Mouse (Mus musculus) right cerebral cortex, postnatal 14 days (tissue): ENCODE results near the gene Camk2d.

Experiments
- DNase-seq: peaks from one replicate; pipeline ENCODE4 v3.0.0; 2022

The Camk2d gene

DNA sequence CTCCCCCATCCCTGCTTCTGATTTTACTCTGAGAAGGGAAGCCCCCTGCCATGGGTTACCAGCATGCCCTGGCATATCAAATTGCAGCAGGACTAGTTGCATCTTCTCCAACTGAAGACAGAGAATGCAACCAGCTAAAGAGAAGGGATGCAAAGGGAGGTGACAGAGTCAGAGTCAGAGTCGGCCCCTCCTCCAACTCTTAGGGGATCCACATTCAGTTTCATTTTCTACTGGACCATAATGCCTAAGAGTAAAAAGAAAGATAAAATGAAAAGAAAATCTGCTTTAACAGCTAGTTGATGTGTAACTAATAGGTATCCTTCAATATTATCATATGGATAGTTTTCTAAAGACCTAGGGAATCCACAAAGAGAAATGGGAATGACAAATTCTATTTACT, 162.3 kb downstream of the Camk2d start:
- DNase-seq, result no peak

DNA sequence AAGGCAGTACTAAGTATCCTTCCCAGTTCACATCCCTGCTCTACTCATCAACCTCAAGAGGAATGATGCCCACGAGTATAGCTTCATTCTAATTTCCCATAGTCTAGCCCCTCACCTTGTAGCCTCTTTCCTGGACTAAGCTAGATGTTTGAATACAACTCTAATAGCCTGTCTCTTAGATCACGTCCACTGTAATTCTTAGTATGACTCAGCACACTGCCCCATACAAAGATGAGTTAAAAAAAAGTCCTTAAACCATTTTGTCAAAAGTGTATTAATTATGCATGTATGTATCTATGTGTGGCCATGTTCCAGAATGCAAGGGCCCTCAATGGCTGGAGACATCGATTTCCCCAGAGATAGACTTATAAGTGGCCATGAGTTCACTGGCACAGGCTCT, 164.5 kb downstream of the Camk2d start:
- DNase-seq, result no peak

DNA sequence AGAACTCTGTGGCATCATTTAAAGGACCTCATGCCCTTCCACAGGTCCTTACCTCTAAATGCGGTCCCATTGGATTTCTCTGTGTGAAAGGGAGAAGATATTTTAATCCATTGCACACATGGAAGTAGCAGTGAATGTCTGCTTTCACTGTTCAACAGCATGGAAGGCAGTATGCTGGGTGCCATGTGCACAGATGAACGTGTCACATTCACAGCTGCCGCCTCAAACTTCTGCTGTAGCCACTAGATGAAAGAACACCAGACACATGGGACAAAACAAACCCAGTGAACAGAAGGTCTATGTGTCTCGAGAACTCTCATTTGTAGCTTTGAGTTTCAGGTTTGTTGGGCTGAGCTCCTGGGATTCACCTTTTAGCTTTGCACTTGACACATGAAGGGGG, 168.6 kb downstream of the Camk2d start:
- no peak for DNase-seq

DNA sequence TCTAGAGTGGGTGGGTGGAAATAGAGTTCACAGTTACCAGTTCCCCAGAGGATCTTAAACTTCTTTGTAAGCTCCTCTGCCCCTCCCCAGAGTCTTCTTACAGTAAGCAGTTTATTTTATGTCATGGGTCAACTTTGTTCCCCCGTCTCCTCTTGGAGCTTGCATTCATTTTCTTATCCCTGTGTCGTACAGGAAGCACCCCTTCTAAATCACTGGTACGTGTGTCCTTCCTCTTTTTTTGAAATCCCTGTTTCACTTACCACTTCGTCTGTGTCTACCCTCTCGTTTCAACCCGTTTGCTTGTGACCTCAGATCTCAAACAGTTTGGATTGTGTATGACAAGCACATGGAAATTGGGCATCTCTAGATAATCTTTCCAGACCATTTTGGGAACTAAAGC, 174.0 kb downstream of the Camk2d start:
- DNase-seq, result no peak

DNA sequence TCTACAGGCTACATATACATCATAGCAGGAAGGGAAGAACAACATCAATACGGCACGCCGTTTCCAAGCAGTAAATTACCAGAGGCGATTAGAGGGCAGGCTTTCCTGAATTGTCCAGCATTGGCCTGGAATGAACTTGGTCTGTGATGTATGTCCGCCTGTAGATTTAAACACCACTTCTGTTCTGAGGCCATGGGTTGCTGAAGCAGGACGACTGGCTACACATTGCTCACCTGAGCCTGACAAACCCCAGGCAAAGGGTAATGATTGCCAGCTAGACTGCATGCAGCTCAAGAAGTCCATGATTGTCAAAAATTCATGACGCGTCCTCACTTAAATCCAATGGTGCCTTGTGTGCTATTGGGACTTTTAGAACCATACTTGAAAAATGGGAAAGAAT, 174.9 kb downstream of the Camk2d start:
- no peak for DNase-seq

DNA sequence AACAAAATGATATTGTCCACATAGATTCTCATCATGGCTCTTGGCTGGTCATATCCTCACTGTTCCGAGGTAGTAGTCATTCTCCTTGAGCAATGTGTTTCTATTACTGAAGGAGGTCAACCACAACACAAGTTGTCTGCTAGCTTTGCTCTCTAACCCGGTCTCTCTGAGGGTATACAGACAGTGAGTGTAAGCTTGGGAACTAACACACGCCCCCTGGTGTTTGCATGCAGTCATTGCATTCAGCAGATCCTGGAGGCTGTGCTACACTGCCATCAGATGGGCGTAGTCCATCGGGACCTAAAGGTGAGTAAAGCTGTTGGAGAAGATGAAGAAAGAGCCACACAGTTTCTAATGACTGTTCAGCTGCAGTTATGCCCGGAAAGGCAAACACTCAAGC, 175.4 kb downstream of the Camk2d start:
- DNase-seq, result peak; percentile 33

DNA sequence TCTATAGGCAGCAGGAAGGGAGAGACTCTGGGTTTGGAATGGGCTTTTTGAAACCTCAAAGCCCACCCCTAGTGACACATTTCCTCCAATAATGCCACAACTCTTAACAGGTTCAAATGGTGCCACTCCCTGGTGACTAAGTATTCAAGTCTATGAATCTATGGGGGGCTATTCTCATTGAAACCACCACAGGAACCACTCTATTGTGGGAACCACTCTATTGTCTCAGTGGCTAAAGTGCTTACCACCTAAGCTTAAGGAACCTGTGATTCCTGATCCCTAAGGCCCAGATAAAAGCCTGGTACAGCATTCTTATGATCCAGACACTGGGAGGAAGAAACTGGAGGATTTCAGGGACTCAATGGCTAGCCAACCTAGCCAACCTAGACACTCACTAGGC, 179.9 kb downstream of the Camk2d start:
- DNase-seq, result no peak

DNA sequence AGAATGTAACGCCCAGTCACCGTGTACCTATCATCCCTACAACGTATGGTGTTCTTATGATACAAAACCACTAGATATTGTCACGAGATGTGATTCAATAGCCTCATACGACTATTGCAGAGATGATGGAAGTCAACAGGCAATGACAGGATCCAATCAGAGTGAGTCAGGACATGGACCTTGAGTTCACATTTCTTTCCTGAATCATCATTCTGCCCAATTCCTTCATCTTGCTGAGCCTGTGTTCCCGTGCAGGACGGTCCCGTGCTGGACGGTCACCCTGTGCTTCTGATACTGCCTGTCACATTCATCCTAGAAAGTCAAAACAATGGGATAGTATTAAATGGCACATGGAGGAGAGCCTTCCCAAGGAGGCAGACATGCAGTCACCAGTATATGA, 181.0 kb downstream of the Camk2d start:
- no peak for DNase-seq

DNA sequence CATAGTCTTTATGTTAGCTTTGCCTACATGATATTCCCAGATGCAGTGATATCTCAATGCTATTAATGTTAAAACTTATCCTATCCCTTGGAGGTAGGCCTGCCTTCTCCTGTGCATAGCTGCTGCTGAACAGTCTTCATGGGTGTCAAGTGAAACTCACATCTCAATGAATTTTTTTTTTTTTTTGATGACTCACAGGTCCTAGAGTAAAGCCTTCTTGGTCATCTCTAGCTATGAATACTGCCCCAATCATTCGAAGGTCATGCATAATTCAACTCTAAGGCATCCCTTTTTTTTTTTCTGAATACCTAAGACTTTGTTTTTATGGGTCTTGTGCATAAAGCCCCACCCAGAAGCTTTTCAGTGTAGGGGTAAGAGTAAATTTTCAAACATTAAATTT, 181.8 kb downstream of the Camk2d start:
- no peak for DNase-seq

DNA sequence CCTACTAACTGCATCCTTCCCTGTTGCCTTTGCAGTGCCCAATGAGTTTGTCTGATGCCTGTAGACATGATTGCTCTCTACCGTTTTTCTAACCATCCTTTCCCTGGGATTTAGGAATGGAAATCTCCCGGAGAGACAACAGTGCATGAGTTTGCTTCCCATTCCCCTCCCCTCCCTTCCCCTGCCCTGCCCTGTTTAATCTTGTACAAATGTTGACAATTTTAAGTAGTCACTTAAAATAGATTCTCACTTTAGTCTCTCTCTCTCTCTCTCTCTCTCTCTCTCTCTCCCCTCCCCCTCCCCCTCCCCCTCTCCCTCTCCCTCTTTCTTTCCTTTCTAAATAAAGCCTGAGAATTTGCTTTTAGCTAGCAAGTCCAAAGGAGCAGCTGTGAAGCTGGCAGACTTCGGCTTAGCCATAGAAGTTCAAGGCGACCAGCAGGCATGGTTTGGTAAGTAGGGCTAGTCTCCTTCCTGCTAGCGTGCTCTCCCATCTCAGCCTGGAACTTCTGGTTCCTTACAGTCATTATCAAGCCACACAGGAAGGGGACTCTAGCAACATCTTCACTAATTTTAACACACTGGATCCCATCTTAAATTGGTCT, 184.0 kb downstream of the Camk2d start:
- no peak for DNase-seq

DNA sequence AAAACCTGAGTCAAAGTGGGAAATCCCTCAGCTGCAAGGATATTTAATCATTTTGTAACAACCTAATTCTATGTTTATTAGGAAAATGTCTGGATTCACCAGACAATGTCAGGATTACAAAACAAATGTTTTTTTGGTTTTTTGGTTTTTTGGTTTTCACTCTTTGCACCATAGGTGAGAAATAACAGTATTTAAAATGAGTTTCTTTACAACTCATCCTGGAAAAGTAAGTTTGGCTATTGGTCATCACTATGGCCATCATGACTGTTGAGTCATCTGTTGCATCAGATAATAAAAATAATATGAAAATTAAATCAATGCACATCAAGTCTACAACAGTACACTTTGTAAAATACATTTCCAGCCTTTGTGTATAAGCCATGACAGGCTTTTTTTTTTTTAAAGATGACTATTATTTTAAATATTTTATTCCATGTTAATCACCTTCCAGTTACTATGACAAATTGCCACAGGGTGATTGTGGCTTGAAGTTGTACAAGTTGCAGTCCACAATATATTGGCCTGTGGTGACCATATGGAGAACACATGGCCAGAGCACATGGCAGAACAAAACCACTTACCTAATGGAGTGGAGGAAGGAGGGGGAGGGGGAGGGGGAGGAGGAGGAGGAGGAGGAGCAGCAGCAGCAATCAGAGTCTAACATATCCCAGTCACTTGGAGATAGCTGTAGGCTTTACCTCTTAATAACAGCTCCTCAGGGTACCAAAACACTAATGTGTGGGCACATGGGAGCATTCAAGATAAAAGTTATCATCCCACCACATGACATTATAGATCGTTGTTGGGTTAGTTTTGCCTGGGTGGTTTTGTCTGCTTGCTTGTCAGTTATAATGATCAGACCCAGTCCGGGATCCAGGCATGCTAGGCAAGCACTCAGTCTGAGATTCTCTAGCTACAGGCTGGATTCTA, 197.2 kb downstream of the Camk2d start:
- no peak for DNase-seq

DNA sequence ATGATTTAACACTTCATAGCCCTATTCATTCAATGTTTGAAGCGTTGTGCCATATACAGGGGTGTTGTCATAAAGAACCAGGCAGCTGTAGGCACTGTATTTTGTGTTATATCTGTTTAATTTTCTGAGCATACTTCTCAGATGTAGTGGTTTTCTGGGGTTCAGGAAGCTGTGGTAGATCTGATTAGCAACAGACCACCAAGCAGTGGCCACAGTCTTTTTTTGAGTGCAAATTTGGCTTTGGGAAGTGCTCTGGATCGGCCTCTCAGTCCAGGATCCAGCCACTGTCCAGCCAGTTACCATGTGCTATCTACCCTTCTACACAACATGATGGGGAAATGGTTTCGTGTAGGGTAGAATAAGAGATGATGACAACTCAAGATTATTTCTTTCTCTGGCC, 199.8 kb downstream of the Camk2d start:
- no peak for DNase-seq

DNA sequence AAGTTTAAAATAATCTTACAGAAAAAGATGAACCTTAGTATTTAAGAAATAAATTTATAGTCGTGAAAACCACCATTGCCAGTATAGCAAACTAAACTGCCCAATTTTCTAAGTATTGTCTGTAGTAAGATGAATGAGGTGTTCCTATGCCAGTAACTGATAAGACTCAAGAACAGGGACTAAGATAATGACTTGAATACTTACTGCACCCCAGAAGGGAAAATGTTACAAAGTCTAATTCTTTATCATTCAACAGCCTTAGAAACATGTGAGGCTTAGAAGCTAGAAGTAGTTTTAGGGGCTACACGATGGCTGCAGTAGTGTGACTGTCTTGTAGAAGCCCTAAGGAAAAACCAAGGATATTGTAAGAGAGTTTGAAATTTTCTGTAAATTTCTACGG, 200.9 kb downstream of the Camk2d start:
- DNase-seq, result no peak

DNA sequence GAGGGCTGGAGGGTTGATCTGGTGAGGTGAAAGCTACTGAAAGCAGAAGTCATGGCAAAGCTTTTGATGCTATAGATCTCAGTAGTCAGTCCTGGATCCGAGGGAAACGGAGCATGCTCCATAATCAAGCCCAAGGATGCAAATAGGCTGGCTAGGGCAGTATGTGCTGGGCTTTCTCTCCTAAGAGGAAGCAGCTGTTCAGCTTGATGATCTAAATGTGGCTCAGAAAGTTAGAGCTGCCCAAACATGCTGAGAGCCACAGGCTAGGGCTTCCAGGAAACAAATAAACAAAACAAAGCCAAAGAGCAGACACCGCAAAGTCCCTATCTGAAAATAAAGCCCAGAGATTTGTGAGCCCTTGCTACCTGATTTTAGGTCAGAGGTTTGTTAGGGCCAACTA, 201.7 kb downstream of the Camk2d start:
- DNase-seq, result no peak

DNA sequence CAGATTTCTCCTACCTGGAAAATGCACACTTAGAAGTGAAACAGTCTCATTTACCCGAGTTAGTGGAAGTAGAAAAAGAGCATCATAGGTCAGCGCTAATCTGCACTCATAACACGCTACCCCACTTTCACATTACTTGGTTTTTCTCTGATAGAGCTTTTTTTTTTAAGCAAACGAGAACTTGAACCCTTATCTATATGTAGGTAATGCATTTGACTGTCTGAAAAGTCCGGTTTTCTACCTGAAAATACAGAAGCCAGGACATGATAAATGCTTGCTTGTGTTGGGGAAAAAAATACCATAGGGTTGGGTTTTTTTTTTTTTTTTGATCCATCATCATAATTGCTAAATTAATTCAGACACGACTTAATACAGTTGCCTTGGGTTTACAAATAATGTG, 206.9 kb downstream of the Camk2d start:
- no peak for DNase-seq

DNA sequence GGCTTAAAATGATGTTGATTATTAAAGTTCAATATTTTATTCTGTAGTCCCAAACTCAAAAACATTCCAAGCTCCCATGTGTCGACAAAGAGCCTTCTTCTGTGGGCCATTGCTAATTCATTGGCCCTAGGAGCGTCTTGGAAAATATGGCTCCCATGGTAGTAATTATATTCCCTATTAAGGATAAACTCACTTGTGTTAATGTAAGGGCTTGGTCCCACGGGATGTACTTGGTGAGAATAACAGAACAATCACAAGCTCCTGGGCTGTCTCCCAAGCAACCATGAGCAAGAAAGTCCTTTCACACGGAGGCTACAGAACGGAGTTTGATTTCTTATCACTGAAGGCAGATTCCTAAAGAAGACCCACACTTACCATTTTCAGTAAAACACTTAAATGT, 208.9 kb downstream of the Camk2d start:
- no peak for DNase-seq

DNA sequence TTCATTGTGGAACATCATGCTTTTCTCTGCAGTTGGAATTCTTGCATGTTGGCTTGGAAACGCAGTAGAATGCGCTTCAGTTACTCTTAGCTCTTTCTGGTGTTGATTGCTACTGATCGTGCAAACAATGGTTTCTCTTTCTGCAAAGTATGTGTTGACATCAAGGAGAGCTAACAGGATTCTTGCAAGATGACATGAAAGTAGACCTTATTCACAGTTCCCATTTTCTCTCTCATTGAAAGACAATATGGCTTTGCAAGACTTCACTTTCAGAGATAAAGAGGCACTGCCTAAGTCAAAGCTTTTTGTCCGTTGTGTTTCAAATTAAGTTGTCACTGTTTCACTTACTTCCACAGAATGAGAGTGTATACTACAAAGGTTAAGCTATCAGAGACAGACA, 210.0 kb downstream of the Camk2d start:
- no peak for DNase-seq

DNA sequence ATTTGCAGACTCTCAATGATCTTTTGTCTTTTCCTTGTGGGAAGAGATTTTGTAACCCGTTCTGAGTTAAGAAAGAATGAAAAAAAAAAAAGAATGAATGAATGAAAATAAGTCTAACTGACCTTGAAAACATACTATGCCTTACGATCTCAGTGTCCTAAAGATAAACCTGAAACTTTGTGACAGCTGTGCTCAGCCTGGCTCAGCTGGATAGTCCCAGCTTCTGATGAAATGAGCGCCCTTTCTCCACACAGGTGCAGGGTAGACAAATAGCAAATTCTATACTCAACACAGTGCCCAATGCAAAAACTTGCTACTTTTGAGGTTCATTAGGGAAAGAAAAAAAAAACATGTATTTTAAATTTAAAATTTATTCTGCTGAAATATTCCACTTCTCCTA, 213.8 kb downstream of the Camk2d start:
- no peak for DNase-seq

DNA sequence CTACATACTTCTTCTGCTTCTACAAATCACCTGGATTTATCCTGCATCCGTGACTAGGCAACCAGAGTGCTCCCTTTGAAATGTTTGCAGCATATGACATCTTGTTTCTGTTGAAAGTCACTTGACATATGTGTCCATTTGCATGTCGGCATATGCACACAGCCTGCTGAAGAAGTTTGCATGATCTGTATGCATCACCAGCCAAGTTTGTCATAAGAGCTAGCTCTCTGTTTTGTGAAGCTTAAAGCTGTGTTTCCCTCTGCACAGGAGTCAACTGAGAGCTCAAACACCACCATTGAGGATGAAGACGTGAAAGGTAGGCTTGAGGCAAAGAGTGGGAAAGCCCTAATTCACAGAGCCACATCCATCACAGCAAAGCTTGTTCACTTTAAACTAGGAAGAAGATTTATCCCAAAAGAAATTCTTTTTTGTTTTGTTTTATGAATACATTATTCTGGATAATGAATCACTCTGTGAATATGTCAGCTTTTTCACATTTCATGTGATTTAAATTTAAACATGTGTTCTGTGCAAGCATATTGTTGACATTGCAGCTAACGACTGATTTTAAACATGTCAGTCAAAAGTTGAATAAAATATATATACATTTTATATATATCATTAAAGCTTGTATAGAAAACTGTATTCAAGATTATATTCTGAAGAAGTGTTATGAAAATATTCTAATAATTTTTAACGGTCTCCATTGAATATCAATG, 214.4 kb downstream of the Camk2d start:
- no peak for DNase-seq

DNA sequence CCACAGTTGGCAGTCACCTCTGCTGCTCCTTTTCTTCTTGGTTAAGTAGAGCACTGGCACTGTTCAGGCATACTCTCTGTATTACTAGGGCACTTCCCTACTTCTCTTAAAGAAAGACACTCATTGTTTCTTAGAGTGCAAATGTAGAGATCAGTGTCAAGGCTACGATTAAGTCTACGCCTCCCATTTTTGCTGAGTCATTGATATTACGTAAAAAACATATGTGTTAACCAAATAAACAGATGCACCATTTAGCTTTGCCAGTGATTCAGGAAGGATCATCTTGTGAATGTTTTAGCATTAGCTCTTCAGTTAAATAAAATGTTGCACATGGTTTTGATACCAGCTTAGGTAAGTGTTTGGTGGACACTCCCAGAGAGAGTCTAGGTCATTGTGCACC, 215.5 kb downstream of the Camk2d start:
- no peak for DNase-seq

DNA sequence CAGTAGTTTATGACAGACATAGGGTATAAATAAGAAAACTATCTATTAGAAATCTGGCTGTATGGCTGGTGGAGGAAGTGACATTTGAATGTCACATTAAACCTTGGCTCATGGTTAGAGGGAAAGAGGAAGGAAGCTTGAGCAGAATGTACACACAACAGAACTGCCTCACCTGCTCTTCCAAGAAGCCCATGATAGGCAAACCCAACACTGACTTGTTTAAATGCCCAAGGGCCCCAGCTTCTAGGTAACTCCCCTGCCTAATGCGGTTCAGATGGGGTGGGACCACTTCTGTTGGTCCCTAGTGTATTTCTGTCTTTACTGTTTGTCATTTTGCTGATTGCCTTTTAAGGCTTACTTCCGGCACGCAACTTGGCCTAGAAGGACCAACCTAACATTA, 226.3 kb downstream of the Camk2d start:
- DNase-seq, result no peak

DNA sequence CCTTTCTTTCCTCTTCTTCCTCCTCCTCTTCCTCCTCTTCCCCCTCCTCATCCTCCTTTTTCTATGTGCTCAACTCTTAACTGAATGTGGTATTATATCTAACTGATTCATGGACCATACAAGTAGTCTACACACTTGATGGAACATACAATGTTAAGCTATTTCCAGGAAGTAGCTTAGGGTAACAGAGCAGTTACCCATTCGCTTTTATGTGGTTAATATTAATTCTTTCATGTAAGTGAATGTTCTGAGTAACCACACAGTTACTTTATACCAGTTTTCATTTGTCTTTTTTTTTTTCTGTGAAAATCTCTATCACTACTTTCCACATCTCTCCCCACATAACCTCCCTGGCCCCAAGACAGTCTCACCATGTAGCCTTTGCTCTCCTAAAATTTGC, 228.8 kb downstream of the Camk2d start:
- no peak for DNase-seq

DNA sequence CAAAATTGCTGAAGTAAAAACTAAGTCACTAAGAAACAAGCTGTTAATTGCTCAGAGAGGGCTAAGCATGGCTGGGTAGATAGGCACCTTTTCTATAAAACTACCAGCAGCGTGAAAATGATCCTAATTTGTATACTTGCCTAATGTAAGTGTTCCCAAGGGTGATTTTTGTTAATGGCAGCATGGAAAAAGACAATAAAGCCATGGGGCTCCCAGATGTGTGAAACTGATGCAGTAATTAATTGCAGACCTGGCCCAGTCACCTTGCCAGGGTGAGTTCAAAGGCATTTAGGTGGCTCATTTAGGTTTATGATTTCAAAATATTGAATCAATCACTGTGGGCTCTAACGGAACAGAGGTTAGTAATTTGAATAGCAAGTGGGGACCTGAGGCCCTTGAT, 230.1 kb downstream of the Camk2d start:
- no peak for DNase-seq

DNA sequence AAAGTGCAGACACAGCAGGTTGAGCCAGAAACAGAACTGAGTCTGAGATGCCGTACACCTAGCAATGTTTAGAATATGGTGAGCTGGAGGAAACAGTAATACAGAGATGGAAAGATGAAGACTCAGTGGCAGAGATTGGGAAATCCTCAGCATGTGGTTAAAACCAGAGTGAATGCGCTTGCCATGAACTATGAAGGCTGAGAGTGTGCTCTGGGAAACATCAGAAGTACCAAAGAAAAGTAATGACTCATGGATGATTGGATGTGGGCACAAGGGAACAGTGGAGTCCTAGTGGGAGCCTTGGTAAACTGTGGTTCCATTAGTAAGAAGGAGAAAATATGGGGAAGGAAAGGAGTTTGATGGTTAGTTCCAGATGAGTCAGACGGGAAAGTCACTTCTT, 231.8 kb downstream of the Camk2d start:
- DNase-seq, result no peak
